Mouse (Mus musculus) heart, embryonic 11.5 days (tissue): Measurements from ENCODE around the gene Trir. TPM values are rescaled to one million over a fixed set of nuclear protein-coding genes. Genes with fewer than 3 reads are reported as not detected.

ENCODE experiments used
- ATAC-seq: fragments of 200-750 bp; cut with Nextera tagmentation; replicated peaks from 2 replicates; pipeline ENCODE4 v1.8.0; 2017; ENCODE audit warnings: moderate library complexity; ENCODE audit not compliant: insufficient number of reproducible peaks, low FRiP score, low TSS enrichment
- H3K27ac ChIP-seq: fragments of 300-500 bp; sonication (generic); 2 replicates; pipeline ENCODE4 v1.5.1; 2014; ENCODE audit warnings: mild to moderate bottlenecking, low read depth, low read length
- H3K27me3 ChIP-seq: fragments of 300-500 bp; sonication (generic); 2 replicates; pipeline ENCODE4 v1.6.1; 2014; ENCODE audit warnings: mild to moderate bottlenecking, low read length, mixed read lengths; ENCODE audit not compliant: control insufficient read depth, insufficient read depth
- H3K36me3 ChIP-seq: fragments of 300-500 bp; sonication (generic); 2 replicates; pipeline ENCODE4 v1.6.1; 2014; ENCODE audit warnings: mild to moderate bottlenecking, low read length, moderate library complexity, mixed read lengths; ENCODE audit not compliant: control insufficient read depth, insufficient read depth
- H3K4me1 ChIP-seq: fragments of 300-500 bp; sonication (generic); 2 replicates; pipeline ENCODE4 v1.6.1; 2014; ENCODE audit warnings: low read length; ENCODE audit not compliant: control insufficient read depth, insufficient read depth
- H3K4me2 ChIP-seq: fragments of 300-500 bp; sonication (generic); 2 replicates; pipeline ENCODE4 v1.6.1; 2014; ENCODE audit warnings: mild to moderate bottlenecking, moderate library complexity
- H3K4me3 ChIP-seq: fragments of 300-500 bp; sonication (generic); 2 replicates; pipeline ENCODE4 v1.5.1; 2014; ENCODE audit warnings: low read depth, low read length
- H3K9ac ChIP-seq: fragments of 300-500 bp; sonication (generic); 2 replicates; pipeline ENCODE4 v1.6.1; 2014; ENCODE audit warnings: mild to moderate bottlenecking, low read depth, low read length, moderate library complexity
- H3K9me3 ChIP-seq: fragments of 300-500 bp; sonication (generic); replicated peaks from 2 replicates; pipeline ENCODE4 v1.6.1; 2016; ENCODE audit warnings: low read length; ENCODE audit not compliant: control insufficient read depth
- WGBS: fragments of 180-500 bp; shearing (Covaris S2); extraction: QIAGEN DNeasy Blood & Tissue Kit; methylation state at CpG from one replicate; pipeline ENCODE4 v1.1.7; 2014; ENCODE audit not compliant: insufficient replicate concordance; 5-methylcytosine and 5-hydroxymethylcytosine counted together
- polyA plus RNA-seq: library from polyadenylated mRNA; unstranded; fragments of >200 nt; fragmentation: Nextera tagmentation; extraction: Ambion mirVana; gene quantifications from 2 replicates; pipeline ENCODE4 v1.2.1, GENCODE M21; 2014

Gene Trir
- polyA plus RNA-seq, 1 experiment from 2014 or later = 101 TPM

DNA sequence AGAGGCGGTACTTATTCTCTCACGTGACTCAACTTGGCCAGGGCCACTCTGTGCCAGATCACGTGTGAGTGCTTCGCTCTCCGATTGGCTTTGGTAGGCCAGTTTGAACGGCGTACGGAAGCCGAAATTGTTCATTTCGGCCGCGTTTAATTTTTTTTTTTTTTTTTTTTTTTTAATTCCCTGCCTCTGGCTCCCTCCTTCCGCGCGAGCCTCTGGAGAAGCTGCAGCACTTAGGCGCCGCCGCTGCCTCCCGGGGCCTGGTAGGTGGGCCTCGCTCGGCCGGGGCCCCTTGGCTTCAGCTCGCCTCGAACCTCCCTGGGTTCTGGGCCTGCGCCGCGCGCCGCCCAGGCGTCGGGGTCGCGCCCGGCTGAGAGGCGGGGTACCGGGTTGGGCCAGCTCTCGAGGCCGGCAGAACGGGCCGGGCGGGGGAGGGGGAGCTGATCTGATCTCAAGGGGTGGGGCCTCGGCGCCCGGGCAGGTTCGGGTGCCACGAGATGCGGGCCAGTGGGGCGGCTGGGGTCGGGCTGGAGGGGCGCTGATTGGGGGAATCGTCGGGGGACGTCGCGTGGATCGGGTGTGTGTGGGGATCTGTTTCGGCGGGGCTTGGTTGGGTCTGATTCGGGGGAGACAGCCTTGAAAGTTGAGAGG, 10.2 kb downstream of the Trir start, which contains the start of gene Tnpo2:
Gene Tnpo2, plus strand, starts transcription at position 198 of the 648 bp plus-strand sequence.
- ATAC-seq = peak; percentile 92
- Histone ChIP-seq H3K27ac (peak within 1 kb of the TSS; percentile 99), H3K9me3 (no peaks in the 10 kb centered on the region), H3K4me2 (peak within 1 kb of the TSS; percentile 97), H3K4me3 (peak within 1 kb of the TSS; percentile 94), H3K27me3 (no peaks in the 10 kb centered on the region), H3K9ac (peak within 1 kb of the TSS; percentile 94), H3K36me3 (peaks cover 20% of the 10 kb centered on the region), H3K4me1 (peaks cover 22% of the 10 kb centered on the region)
- under 1% methylated on average over 57 of the region's 59 CpGs for WGBS

DNA sequence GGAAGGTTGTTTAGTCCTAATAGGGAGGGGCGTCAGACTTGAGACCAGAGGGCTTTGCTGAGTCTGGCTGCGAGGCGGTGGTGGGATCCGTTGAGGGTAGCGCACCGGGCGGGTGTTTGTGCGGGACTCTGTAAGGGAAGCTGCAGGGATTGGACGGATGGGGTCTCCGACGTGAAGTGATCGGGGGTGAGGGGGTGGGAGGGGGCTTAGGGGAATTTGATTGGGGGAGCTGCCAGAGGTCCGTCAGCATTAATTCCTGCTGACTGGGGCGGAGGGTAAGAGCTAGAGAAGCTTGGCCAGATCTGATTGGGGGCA, 10.7 kb downstream of the Trir start:
- H3K4me3 ChIP-seq = peak overlapping the region; percentile 94
- peak overlapping the region; percentile 99 for H3K27ac ChIP-seq
- ATAC-seq = peak; percentile 26
- H3K27me3 ChIP-seq = no peaks in the 10 kb centered on the region
- peak overlapping the region; percentile 94 for H3K9ac ChIP-seq
- H3K9me3 ChIP-seq = no peaks in the 10 kb centered on the region
- H3K36me3 ChIP-seq = peaks cover 16% of the 10 kb centered on the region
- peaks cover 22% of the 10 kb centered on the region for H3K4me1 ChIP-seq
- 1% methylated on average over 14 of the region's 14 CpGs for WGBS
- H3K4me2 ChIP-seq = peak overlapping the region; percentile 97

DNA sequence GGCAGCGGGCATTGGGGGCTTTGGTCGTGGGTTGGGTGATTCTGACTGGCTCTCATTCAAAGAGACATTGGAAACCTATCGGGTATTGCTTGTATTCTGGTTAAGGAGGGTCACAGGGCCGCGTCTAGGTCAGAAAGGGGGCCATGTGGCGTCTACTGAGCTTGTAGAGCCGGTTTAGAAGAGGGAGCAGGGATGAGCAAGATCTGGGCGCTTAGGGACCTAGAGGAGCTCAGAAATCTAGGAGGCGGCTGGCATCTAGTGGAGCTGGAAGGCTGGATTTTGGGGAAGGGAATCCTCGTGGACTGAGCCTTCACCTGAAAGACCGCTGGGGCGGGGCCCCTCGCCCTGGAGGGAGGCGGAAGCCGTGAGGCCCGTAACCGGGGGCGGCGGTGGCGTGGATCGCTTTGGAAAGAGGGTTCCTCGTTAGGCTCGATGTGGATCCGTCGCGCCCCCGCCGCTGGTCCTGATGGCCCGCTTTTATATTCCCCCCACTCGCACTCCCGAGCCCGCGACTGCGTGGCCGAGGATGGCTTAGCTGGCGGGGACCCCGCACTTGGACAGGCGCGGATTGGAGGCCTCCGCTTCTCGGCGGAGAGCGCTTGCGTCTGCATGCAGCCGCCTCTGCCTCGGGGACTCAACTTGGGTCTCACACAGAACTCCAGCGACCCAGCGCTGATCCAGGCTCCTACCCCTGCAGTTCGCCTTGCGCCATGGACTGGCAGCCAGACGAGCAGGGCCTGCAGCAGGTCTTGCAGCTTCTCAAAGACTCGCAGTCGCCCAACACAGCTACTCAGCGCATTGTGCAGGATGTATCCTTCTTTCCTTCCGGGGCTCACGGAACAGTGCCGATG, 11.3 kb downstream of the Trir start:
- ATAC-seq = no peak
- no peaks in the 10 kb centered on the region for H3K27me3 ChIP-seq
- under 1% methylated on average over 57 of the region's 57 CpGs for WGBS

DNA sequence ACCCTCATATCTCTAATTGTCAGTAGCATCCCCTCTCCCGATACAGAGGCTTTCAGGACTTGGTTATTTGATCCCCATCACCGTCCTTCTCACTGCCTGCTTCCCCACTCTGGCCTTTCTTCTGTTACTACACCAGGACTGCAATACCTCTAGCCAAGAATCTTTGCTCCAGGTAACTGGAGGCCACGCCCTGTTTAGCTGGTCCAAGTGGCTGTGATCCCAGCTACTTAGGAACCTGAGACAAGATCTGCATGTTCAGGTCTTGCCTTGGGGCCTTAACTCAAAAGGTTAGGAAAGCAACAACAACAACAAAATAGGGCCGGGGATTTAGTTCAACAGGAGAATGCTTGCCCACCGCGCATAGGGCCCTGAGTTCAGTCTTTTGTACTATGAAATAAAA, 17.0 kb downstream of the Trir start:
- H3K36me3 ChIP-seq = peaks cover 48% of the 10 kb centered on the region
- peaks cover 5% of the 10 kb centered on the region for H3K4me1 ChIP-seq
- ATAC-seq = no peak

More for the DNA sequence above, 11.3 kb downstream of the Trir start:
- Histone ChIP-seq H3K4me2 (peak overlapping the region; percentile 97), H3K36me3 (peaks cover 16% of the 10 kb centered on the region), H3K9ac (peak overlapping the region; percentile 94), H3K27ac (peak overlapping the region; percentile 99), H3K4me3 (peak overlapping the region; percentile 94), H3K9me3 (no peaks in the 10 kb centered on the region), H3K4me1 (peaks cover 22% of the 10 kb centered on the region)

DNA sequence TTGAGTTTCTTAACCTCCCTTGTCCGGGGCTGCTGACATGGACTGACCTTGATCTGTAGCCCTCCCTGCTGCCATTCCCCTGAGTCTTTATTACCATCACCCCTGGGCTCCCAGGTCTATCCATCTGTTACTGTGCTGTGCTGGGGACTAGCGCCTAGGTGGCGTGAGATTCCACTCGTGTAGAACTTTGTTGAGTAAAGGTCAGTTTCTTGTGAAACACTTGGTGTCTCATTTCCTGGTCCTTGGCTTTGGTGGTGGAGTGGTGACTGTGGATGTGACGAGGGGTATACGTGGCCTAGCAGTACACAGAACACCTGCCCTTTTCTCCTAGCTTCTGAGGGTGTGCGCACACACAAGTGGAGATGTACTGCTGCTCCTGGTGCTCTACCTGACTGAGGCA, 30.7 kb downstream of the Trir start:
- no peaks in the 10 kb centered on the region for H3K9me3 ChIP-seq
- H3K27me3 ChIP-seq = no peaks in the 10 kb centered on the region
- 84% methylated on average over 7 of the region's 7 CpGs for WGBS
- no peak overlapping the region for H3K27ac ChIP-seq
- ATAC-seq = no peak
- H3K36me3 ChIP-seq = peaks cover 33% of the 10 kb centered on the region
- no peak overlapping the region for H3K9ac ChIP-seq
- H3K4me2 ChIP-seq = no peak overlapping the region
- H3K4me3 ChIP-seq = no peak overlapping the region
- no peaks in the 10 kb centered on the region for H3K4me1 ChIP-seq

More for the DNA sequence above, 17.0 kb downstream of the Trir start:
- no peak overlapping the region for H3K27ac ChIP-seq
- no peaks in the 10 kb centered on the region for H3K27me3 ChIP-seq
- H3K4me2 ChIP-seq = no peak overlapping the region
- no peaks in the 10 kb centered on the region for H3K9me3 ChIP-seq
- WGBS = 95% methylated on average over 6 of the region's 6 CpGs
- H3K4me3 ChIP-seq = no peak overlapping the region
- H3K9ac ChIP-seq = no peak overlapping the region

DNA sequence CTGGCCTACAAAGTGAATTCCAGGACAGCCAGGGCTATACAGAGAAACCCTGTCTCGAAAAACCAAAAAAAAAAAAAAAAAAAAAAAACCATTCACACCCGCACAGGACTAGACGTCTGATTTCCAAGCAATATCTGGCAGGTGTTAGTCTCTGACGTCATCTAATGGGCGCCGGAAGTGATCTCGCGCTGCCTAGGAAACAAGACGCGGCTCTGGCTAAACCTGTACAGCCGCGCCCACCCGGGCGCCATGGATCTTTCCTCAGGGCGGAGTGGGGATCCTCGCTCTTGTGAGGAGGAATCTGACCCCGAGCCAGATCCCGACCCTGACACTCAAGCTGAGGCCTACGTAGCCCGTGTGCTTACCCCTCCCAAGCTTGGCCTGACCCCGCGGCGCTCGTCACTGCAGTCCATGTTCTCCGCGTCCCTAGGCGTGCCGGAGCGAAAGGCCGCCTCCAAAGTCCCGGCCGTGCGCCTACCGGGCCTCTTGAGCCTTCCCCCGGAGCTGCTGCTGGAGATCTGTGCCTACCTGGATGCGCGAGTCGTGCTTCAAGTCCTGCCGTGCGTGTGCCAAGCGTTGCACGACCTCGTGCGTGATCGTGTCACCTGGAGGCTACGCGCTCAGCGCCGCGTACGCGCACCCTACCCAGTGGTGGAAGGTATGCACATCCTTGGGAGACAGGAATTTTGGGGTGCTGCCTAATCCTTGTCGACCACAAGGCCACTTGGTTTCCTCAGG, 33.4 kb downstream of the Trir start, which contains the start of gene Fbxw9:
Gene Fbxw9, plus strand, starts transcription at position 177 of the 738 bp plus-strand sequence.
- peaks cover 14% of the 10 kb centered on the region for H3K36me3 ChIP-seq
- peak within 1 kb of the TSS; percentile 94 for H3K4me2 ChIP-seq
- no peak within 1 kb of the TSS; the same call in 1 of the 2 replicates for H3K27ac ChIP-seq
- H3K9me3 ChIP-seq = no peaks in the 10 kb centered on the region
- H3K4me3 ChIP-seq = peak within 1 kb of the TSS; percentile 79
- peak; percentile 84 for ATAC-seq
- H3K27me3 ChIP-seq = no peaks in the 10 kb centered on the region
- WGBS = under 1% methylated on average over 52 of the region's 53 CpGs
- H3K4me1 ChIP-seq = no peaks in the 10 kb centered on the region
- H3K9ac ChIP-seq = peak within 1 kb of the TSS; percentile 70

DNA sequence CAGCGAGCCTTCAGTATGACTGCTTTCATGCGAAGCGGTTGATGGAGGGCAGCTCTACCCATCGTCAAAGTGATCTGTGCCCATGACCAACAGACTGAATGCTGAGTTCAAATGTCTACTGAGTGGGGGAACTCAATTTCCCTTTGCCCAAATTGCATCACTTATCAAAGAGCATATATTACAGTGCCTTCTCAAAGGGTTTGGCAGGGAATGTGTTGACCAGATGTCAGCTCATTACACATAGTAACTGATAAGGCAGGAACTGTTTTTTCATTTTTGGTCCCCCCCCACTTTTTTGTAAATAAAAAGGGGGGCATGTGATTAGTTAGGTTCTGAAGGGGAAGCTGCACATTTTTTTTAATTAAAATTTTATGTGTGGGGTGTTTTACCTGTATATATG, 36.0 kb downstream of the Trir start:
- H3K9ac ChIP-seq = no peak overlapping the region
- ATAC-seq = no peak
- H3K36me3 ChIP-seq = peaks cover 3% of the 10 kb centered on the region; the same call in 1 of the 2 replicates
- no peaks in the 10 kb centered on the region for H3K4me1 ChIP-seq
- no peak overlapping the region for H3K4me2 ChIP-seq
- H3K27me3 ChIP-seq = no peaks in the 10 kb centered on the region
- 87% methylated on average over 4 of the region's 4 CpGs for whole genome bisulfite sequencing
- no peak overlapping the region for H3K27ac ChIP-seq
- no peaks in the 10 kb centered on the region for H3K9me3 ChIP-seq
- no peak overlapping the region for H3K4me3 ChIP-seq

DNA sequence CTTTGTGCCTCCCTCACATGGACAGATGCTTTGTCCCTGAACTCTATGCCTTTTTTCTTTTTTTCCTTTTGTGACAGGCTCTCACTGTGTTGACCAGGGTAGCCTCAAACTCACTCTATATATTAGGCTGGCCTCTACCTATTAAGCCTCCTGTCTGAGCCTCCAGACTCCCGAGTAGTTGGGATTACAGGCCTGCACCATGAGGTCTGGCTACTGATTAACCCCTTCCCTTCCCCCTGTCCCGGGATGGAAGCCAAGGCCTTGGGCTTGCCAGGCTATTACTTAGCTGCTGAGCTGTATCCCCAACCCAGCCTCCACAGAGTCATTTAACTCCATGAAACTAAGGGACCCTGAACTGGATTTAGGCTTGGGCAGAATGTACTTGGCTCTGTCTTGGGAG, 38.6 kb downstream of the Trir start:
- Histone ChIP-seq H3K9ac (no peak overlapping the region), H3K4me2 (no peak overlapping the region), H3K27me3 (no peaks in the 10 kb centered on the region), H3K9me3 (no peaks in the 10 kb centered on the region), H3K27ac (no peak overlapping the region), H3K36me3 (peaks cover 3% of the 10 kb centered on the region; the same call in 1 of the 2 replicates), H3K4me3 (no peak overlapping the region), H3K4me1 (no peaks in the 10 kb centered on the region)
- no peak for ATAC-seq
- 46% methylated on average over 2 of the region's 2 CpGs for WGBS
